In genomic region chr12:69863505-69863904, GRCm38 (mm10) we compare ENCODE assay signal across 11 mouse cellular contexts. TPM values are rescaled to one million over a fixed set of nuclear protein-coding genes. Genes with fewer than 3 reads are reported as not detected.
DNase-seq lines count a peak whose midpoint lies in the region; TF ChIP-seq lines count a peak whose summit lies in the region.
"Had no signal": no experiment of that assay in that cellular context is flagged by ENCODE, and none has a peak within 500 bp of the region (broad histone marks: within the 10 kb centered on the region; RNA-seq: fewer than 3 reads in every experiment).

No protein-coding gene starts in this region.

- TF ChIP-seq POLR2A in lung, adult 2 months (IDR thresholded peaks at IDR 0.05; ENCODE audit: borderline replicate concordance, extremely low read depth, low read depth, low read length) = no peak
- no peak for TF ChIP-seq POLR2A in spleen, adult 2 months (IDR thresholded peaks at IDR 0.05; ENCODE audit: low read depth, low read length)

- peak; percentile 25 for DNase-seq in lung, postnatal 36 days
- DNase-seq in lung, adult 2 months = no peak
- peak; percentile 77 for DNase-seq in induced T-regulatory cell, adult 2 months (ENCODE audit: low read depth)
- DNase-seq in spleen, adult 2 months (ENCODE audit: low read depth in 1 of 2, low spot score in 2 of 2) = peak; percentile 62 to 76
- DNase-seq in thymus, postnatal 4 days = peak; percentile 68
- no peak for DNase-seq in heart, embryonic 10.5 days (ENCODE audit: low spot score)
- DNase-seq in retina, postnatal 1 day = no peak
- no peak for DNase-seq in kidney, adult 9 months
- DNase-seq: cerebellum, adult 18-20 months; embryo, embryonic 11 days had no signal

- H3K27me3 ChIP-seq in spleen, adult 2 months (ENCODE audit: control insufficient read depth, insufficient read depth, low read length) = no peaks in the 10 kb centered on the region
- no peaks in the 10 kb centered on the region for H3K27me3 ChIP-seq in heart, embryonic 10.5 days (ENCODE audit: insufficient read depth, poor library complexity, severe bottlenecking)
- H3K27me3 ChIP-seq: megakaryocyte, embryonic 14.5 days had no signal

- WGBS in lung, adult 2 months = 42% methylated on average over 5 of the region's 5 CpGs
- WGBS in spleen, adult 2 months = 4% methylated on average over 5 of the region's 5 CpGs
- 84% methylated on average over 5 of the region's 5 CpGs for WGBS in heart, embryonic 10.5 days

- H3K36me3 ChIP-seq in spleen, adult 2 months (ENCODE audit: control insufficient read depth, insufficient read depth, low read length) = peaks cover 2% of the 10 kb centered on the region; the same call in 1 of the 2 replicates
- H3K36me3 ChIP-seq in heart, embryonic 10.5 days = peaks cover 12% of the 10 kb centered on the region; the same call in 1 of the 2 replicates

- no peaks in the 10 kb centered on the region for H3K9me3 ChIP-seq in heart, embryonic 10.5 days
- H3K9me3 ChIP-seq: megakaryocyte, embryonic 14.5 days had no signal

- TF ChIP-seq CTCF in lung, adult 2 months (IDR thresholded peaks at IDR 0.05; ENCODE audit: insufficient read depth, low read length) = no peak
- no peak for TF ChIP-seq CTCF in spleen, adult 2 months (IDR thresholded peaks at IDR 0.05; ENCODE audit: extremely low read depth, insufficient read depth, insufficient read length, insufficient replicate concordance)

- no peak overlapping the region for H3K4me3 ChIP-seq in lung, adult 2 months (replicated peaks; ENCODE audit: extremely low read depth, low read depth, low read length)
- H3K4me3 ChIP-seq in spleen, adult 2 months (ENCODE audit: extremely low read depth, insufficient read depth, insufficient read length) = no peak overlapping the region
- H3K4me3 ChIP-seq in heart, embryonic 10.5 days = no peak overlapping the region
- H3K4me3 ChIP-seq: megakaryocyte, embryonic 14.5 days had no signal

- H3K4me1 ChIP-seq in lung, adult 2 months (ENCODE audit: control insufficient read depth, insufficient read depth, low read length) = peaks cover 5% of the 10 kb centered on the region; the same call in 1 of the 2 replicates
- H3K4me1 ChIP-seq in spleen, adult 2 months (ENCODE audit: control insufficient read depth, insufficient read depth, insufficient read length) = peaks cover 20% of the 10 kb centered on the region
- peaks cover 10% of the 10 kb centered on the region for H3K4me1 ChIP-seq in heart, embryonic 10.5 days

- H3K27ac ChIP-seq in spleen, adult 2 months (ENCODE audit: insufficient read depth, low read length) = peak overlapping the region; percentile 74
- H3K27ac ChIP-seq in heart, embryonic 10.5 days = no peak overlapping the region

RNA-seq across cellular contexts. Expression of gene Atl1, which starts 28.9 kb away (rescaled TPM):
- 1.3 and 2.0 TPM in 2 replicates for polyA plus RNA-seq in lung, adult 2 months (2012; rRNA removed)
- 0.72 and 0.78 TPM in 2 replicates for polyA plus RNA-seq in spleen, adult 2 months (2012; rRNA removed)
- 5.5 and 6.5 TPM in 2 replicates for polyA plus RNA-seq in heart, embryonic 10.5 days (2016; fragmentation: Nextera tagmentation; extraction: Ambion mirVana)

RNA-seq across cellular contexts. Expression of gene Map4k5, which starts 29.5 kb away (rescaled TPM):
- 11.4 and 16.6 TPM in 2 replicates for polyA plus RNA-seq in lung, adult 2 months (2012; rRNA removed)
- polyA plus RNA-seq in spleen, adult 2 months (2012; rRNA removed) = 6.7 and 9.7 TPM in 2 replicates
- polyA plus RNA-seq in heart, embryonic 10.5 days (2016; fragmentation: Nextera tagmentation; extraction: Ambion mirVana) = 32.3 and 33.7 TPM in 2 replicates

Comparison
In these comparisons a context has a peak if more than half of its experiments do, and no peak if none do; other contexts are left out.
1. DNase-seq: peak in lung, postnatal 36 days (single experiment), induced T-regulatory cell, adult 2 months (single experiment), spleen, adult 2 months (2 of 2) and thymus, postnatal 4 days (single experiment); none in lung, adult 2 months (single experiment), heart, embryonic 10.5 days (single experiment), retina, postnatal 1 day (single experiment) and kidney, adult 9 months (single experiment).